Mouse (Mus musculus): Measurements from ENCODE around the gene Slc16a8. TPM values are rescaled to one million over a fixed set of nuclear protein-coding genes. Genes with fewer than 3 reads are reported as not detected.
A peak's percentile ranks its signal among the peaks of the same experiment; 100 is the strongest.

Gene Slc16a8
- polyA plus RNA-seq, 2 experiments: not detected

GRCm38 (mm10) chr15:79261757-79262156 lies 7.2 kb upstream of the Slc16a8 start:
- ATAC-seq (ENCODE audit: insufficient read depth): no peak
- under 1% methylated on average over 21 of the region's 28 CpGs for WGBS (ENCODE audit: insufficient replicate concordance)
- peak overlapping the region; percentile 63 for H3K4me2 ChIP-seq (ENCODE audit: low read depth)
- DNase-seq (ENCODE audit: low read depth in 3 of 3, low spot score in 3 of 3): no peak
- no peak overlapping the region for H3K27ac ChIP-seq
- peak overlapping the region in 1 of 2 experiments; percentile 47; a peak in 2 of 4 replicates for H3K4me3 ChIP-seq (ENCODE audit: insufficient read depth in 1 of 2, low read depth in 2 of 2, low read length in 2 of 2)
- TF ChIP-seq CTCF (IDR thresholded peaks at IDR 0.05; ENCODE audit: low read depth) (no peak), EP300 (IDR thresholded peaks at IDR 0.05; ENCODE audit: low read depth) (no peak)
- H3K27me3 ChIP-seq (ENCODE audit: control insufficient read depth, insufficient read depth, low read length): peaks cover 39% of the 10 kb centered on the region
- H3K9me3 ChIP-seq (ENCODE audit: control insufficient read depth, low read length): no peaks in the 10 kb centered on the region
- H3K36me3 ChIP-seq (replicated peaks; ENCODE audit: control insufficient read depth, insufficient read depth, low read depth): no peaks in the 10 kb centered on the region
- no peaks in the 10 kb centered on the region for H3K4me1 ChIP-seq (replicated peaks; ENCODE audit: control insufficient read depth in 2 of 2, insufficient read depth in 2 of 2, low read length in 1 of 2)
- H3K9ac ChIP-seq (replicated peaks): no peak overlapping the region

- Histone ChIP-seq H3K36me3 (replicated peaks; ENCODE audit: control insufficient read depth, insufficient read depth, low read depth) (no peaks in the 10 kb centered on the region), H3K4me2 (ENCODE audit: low read depth) (peak overlapping the region; percentile 63), H3K9ac (replicated peaks) (no peak overlapping the region), H3K9me3 (ENCODE audit: control insufficient read depth, low read length) (no peaks in the 10 kb centered on the region), H3K4me1 (replicated peaks; ENCODE audit: control insufficient read depth in 2 of 2, insufficient read depth in 2 of 2, low read length in 1 of 2) (no peaks in the 10 kb centered on the region), H3K27ac (no peak overlapping the region), H3K4me3 (ENCODE audit: insufficient read depth in 1 of 2, low read depth in 2 of 2, low read length in 2 of 2) (peak overlapping the region; percentile 23 to 47), H3K27me3 (ENCODE audit: control insufficient read depth, insufficient read depth, low read length) (peaks cover 39% of the 10 kb centered on the region)
- DNase-seq (ENCODE audit: low read depth in 3 of 3, low spot score in 3 of 3) (no peak), ATAC-seq (ENCODE audit: insufficient read depth) (no peak)
- whole genome bisulfite sequencing (ENCODE audit: insufficient replicate concordance): under 1% methylated on average over 61 of the region's 62 CpGs
- TF ChIP-seq CTCF (IDR thresholded peaks at IDR 0.05; ENCODE audit: low read depth) (no peak), EP300 (IDR thresholded peaks at IDR 0.05; ENCODE audit: low read depth) (no peak)
Observed at GRCm38 (mm10) chr15:79261095-79261725, 6.6 kb upstream of the Slc16a8 start.

- TF ChIP-seq CTCF (IDR thresholded peaks at IDR 0.05; ENCODE audit: low read depth): no peak
- TF ChIP-seq EP300 (IDR thresholded peaks at IDR 0.05; ENCODE audit: low read depth): no peak
- no peak for ATAC-seq (ENCODE audit: insufficient read depth)
Observed at GRCm38 (mm10) chr15:79258521-79258920, 4.0 kb upstream of the Slc16a8 start.

GRCm38 (mm10) chr15:79252580-79252979 lies 2.0 kb downstream of the Slc16a8 start:
- Histone ChIP-seq H3K4me2 (ENCODE audit: low read depth) (no peak overlapping the region), H3K4me1 (replicated peaks; ENCODE audit: control insufficient read depth in 2 of 2, insufficient read depth in 2 of 2, low read length in 1 of 2) (no peaks in the 10 kb centered on the region), H3K4me3 (ENCODE audit: insufficient read depth in 1 of 2, low read depth in 2 of 2, low read length in 2 of 2) (no peak overlapping the region), H3K36me3 (replicated peaks; ENCODE audit: control insufficient read depth, insufficient read depth, low read depth) (no peaks in the 10 kb centered on the region), H3K9me3 (ENCODE audit: control insufficient read depth, low read length) (no peaks in the 10 kb centered on the region), H3K9ac (replicated peaks) (no peak overlapping the region), H3K27me3 (ENCODE audit: control insufficient read depth, insufficient read depth, low read length) (peaks cover 39% of the 10 kb centered on the region), H3K27ac (no peak overlapping the region)
- DNase-seq (ENCODE audit: low read depth in 3 of 3, low spot score in 3 of 3): no peak
- TF ChIP-seq CTCF (IDR thresholded peaks at IDR 0.05; ENCODE audit: low read depth) (no peak), EP300 (IDR thresholded peaks at IDR 0.05; ENCODE audit: low read depth) (no peak)
- no peak for ATAC-seq (ENCODE audit: insufficient read depth)
- 35% methylated on average over 24 of the region's 24 CpGs for WGBS (ENCODE audit: insufficient replicate concordance)

More at GRCm38 (mm10) chr15:79258521-79258920, 4.0 kb upstream of the Slc16a8 start:
- WGBS (ENCODE audit: insufficient replicate concordance): 28% methylated on average over 17 of the region's 17 CpGs
- Histone ChIP-seq H3K4me3 (ENCODE audit: insufficient read depth in 1 of 2, low read depth in 2 of 2, low read length in 2 of 2) (no peak overlapping the region), H3K9ac (replicated peaks) (no peak overlapping the region), H3K4me2 (ENCODE audit: low read depth) (no peak overlapping the region), H3K27me3 (ENCODE audit: control insufficient read depth, insufficient read depth, low read length) (peaks cover 50% of the 10 kb centered on the region), H3K9me3 (ENCODE audit: control insufficient read depth, low read length) (no peaks in the 10 kb centered on the region), H3K27ac (no peak overlapping the region), H3K4me1 (replicated peaks; ENCODE audit: control insufficient read depth in 2 of 2, insufficient read depth in 2 of 2, low read length in 1 of 2) (no peaks in the 10 kb centered on the region), H3K36me3 (replicated peaks; ENCODE audit: control insufficient read depth, insufficient read depth, low read depth) (no peaks in the 10 kb centered on the region)
- no peak for DNase-seq (ENCODE audit: low read depth in 3 of 3, low spot score in 3 of 3)

GRCm38 (mm10) chr15:79251781-79252491 lies 2.6 kb downstream of the Slc16a8 start:
- Histone ChIP-seq H3K4me2 (ENCODE audit: low read depth) (peak overlapping the region; percentile 42), H3K27ac (no peak overlapping the region), H3K9me3 (ENCODE audit: control insufficient read depth, low read length) (no peaks in the 10 kb centered on the region), H3K36me3 (replicated peaks; ENCODE audit: control insufficient read depth, insufficient read depth, low read depth) (no peaks in the 10 kb centered on the region), H3K27me3 (ENCODE audit: control insufficient read depth, insufficient read depth, low read length) (peaks cover 39% of the 10 kb centered on the region), H3K4me1 (replicated peaks; ENCODE audit: control insufficient read depth in 2 of 2, insufficient read depth in 2 of 2, low read length in 1 of 2) (no peaks in the 10 kb centered on the region), H3K4me3 (ENCODE audit: insufficient read depth in 1 of 2, low read depth in 2 of 2, low read length in 2 of 2) (peak overlapping the region in 1 of 2 experiments; percentile 20; a peak in 2 of 4 replicates), H3K9ac (replicated peaks) (no peak overlapping the region)
- DNase-seq (ENCODE audit: low read depth in 3 of 3, low spot score in 3 of 3) (no peak), ATAC-seq (ENCODE audit: insufficient read depth) (no peak)
- TF ChIP-seq CTCF (IDR thresholded peaks at IDR 0.05; ENCODE audit: low read depth) (no peak; the same call in 1 of the 2 replicates), EP300 (IDR thresholded peaks at IDR 0.05; ENCODE audit: low read depth) (no peak)
- 5% methylated on average over 61 of the region's 61 CpGs for WGBS (ENCODE audit: insufficient replicate concordance)
